Mouse (Mus musculus): ENCODE measurements at regions not wholly inside any gene's neighbourhood (a gene's known extent, or its start where the extent isn't known, plus 50 kb on each side); places are given as distances from the start of the nearest gene placed in this dataset.
"Not testable (repeated sequence)": the region's sequence is repeated elsewhere in the genome, so short reads cannot be mapped to it uniquely, and the experiment has no call there.

GRCm38 (mm10) chr17:61337094-61337493 lies 1544.0 kb downstream of the Efna5 start:
- DNase-seq (ENCODE audit: low spot score in 2 of 2): no peak

GRCm38 (mm10) chr17:61325401-61325800 lies 1555.7 kb downstream of the Efna5 start:
- DNase-seq (ENCODE audit: low spot score in 2 of 2): no peak

DNA sequence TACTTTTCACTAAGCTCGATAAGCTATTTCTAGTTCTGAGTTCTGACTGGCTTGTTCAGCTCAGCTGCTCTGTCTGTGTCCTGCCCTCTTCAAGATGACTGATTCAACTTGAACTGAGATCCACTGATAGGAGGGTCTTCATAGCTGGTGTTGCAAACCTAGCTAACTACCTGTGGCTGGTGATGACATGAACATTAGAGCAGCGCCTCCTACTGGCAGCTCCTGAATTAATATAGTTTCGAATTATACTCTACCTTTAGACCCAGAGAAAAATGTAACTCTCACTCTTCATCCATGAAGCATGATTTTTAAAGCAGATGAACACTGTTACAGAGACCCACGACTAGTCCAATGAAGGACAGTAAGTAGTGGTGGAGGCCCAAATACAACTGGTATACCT lies 1560.3 kb downstream of the Efna5 start:
- no peak for DNase-seq (ENCODE audit: low spot score in 2 of 2)

DNA sequence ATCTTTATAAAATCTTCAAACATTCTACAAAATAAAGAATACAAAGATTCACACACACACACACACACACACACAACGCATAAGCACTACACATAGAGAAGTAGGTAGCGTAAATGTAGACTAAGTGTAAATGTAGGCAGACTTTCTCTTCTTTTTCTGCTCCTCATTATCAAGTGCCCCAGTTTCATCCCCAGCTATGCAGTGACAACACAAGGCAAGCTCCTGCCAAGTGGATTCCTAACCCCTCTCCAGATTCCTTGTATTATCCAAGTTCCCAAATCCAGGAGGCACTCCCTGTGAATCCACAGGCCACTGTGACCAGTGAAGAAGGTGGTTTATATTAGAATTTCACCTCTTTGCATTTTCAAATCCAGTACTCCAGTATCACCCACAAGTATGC lies 1567.7 kb downstream of the Efna5 start:
- DNase-seq (ENCODE audit: low spot score in 2 of 2): no peak

- DNase-seq (ENCODE audit: low spot score in 2 of 2): no peak
Measured at GRCm38 (mm10) chr17:61311189-61311588, 1569.9 kb downstream of the Efna5 start.

DNA sequence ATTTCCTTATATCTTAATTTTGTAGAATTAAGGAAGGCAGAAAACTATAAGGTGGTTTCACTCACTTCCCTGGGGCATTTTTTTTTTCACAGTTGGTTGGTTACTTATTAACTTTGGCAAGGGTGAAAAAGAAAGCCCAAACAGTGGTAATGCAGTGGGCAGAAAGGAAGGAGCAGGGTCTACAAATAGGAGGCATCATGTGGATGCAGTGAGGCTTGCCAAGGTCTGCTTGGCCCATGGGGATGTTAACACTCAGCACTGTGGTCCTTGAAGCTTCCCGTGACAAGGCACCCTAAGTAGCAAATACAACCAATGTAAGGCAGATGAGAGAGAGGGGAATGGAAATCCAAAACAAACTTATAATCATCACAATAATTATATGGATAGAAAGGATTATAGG lies 1577.5 kb downstream of the Efna5 start:
- DNase-seq (ENCODE audit: low spot score in 2 of 2): no peak

GRCm38 (mm10) chr17:61301984-61302383 lies 1579.1 kb downstream of the Efna5 start:
- peak; percentile 16 to 23 for DNase-seq (ENCODE audit: low spot score in 2 of 2)

GRCm38 (mm10) chr17:61301171-61301570 lies 1579.9 kb downstream of the Efna5 start:
- DNase-seq (ENCODE audit: low spot score in 2 of 2): no peak

GRCm38 (mm10) chr17:61291129-61291528 lies 1590.0 kb downstream of the Efna5 start:
- DNase-seq (ENCODE audit: low spot score in 2 of 2): no peak

DNA sequence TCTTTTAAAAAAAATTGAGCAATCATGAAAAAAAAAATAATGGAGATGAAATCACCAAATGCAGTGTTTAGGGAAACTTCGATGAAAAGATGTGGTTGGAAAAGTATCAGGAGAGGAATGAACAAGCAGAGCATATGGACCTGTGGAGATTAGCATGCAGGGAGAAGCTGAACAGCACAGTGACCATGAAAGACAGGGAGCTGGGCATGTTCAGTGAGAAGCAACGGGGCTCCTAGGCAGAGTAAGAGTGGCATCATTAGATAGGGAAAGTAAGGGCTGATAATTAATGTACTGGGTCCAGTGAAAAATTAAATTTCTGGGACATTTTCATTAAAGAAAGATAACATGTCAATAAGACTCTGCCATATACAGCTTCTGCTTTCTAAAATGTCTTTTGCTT lies 1592.5 kb downstream of the Efna5 start:
- no peak for DNase-seq (ENCODE audit: low spot score in 2 of 2)

DNA sequence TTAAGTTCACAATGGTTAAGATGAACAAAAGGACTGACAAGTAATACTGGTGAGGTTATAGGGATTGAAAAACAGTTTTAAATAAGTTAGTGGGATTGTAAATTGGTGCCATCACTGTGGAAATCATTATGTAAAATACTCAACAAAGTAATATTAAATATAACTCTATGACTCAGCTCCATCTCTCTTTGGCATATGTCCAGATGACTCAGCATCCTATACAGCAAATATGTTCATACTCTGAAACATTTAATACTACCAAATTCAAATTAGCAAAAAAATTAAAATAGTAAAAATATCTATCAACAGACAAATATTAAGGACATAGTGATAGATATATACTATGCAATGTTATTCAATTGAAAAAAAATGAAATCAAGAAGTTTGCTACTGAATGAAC lies 1607.5 kb downstream of the Efna5 start:
- DNase-seq (ENCODE audit: low spot score in 2 of 2): no peak

DNA sequence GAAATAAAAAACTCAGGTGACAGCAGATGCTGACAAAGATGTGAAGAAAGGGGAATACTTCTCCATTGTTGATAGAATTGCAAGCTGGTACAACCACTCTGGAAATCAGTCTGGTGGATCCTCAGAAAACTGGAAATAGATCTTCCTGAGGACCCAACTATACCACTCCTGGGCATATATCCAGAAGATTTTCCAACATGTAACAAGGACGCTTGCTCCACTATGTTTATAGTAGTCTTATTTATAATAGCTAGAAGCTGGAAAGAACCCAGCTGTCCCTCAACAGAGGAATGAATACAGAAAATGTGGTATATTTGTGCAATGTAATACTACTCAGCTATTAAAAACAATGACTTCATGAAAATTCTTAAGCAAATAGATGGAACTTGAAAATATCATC lies 1624.6 kb downstream of the Efna5 start:
- not testable (repeated sequence) for DNase-seq (ENCODE audit: low spot score in 2 of 2)

DNA sequence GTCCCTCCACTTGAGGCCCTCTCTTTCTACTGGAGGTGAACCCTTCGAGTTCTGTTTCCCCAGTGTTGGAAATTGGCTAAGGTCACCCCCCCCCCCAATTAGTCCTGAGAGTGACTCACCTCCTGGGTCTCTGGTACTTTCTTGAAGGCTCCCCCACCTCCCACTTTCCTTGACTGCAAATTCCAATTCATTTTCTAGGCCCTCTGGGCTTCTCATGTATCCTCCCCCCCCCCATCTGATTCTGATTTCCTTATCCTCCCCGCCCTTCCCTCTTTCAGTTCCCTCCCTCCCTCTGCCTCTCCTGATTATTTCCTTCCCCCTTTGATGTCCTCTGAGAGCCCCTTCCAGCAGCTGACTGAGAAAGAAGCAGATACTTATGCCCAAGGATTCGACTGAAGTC lies 1632.7 kb downstream of the Efna5 start:
- no peak for DNase-seq (ENCODE audit: low spot score in 2 of 2)

GRCm38 (mm10) chr17:61217198-61217722 lies 1663.9 kb downstream of the Efna5 start:
- no peak for DNase-seq (ENCODE audit: low spot score in 2 of 2)

DNA sequence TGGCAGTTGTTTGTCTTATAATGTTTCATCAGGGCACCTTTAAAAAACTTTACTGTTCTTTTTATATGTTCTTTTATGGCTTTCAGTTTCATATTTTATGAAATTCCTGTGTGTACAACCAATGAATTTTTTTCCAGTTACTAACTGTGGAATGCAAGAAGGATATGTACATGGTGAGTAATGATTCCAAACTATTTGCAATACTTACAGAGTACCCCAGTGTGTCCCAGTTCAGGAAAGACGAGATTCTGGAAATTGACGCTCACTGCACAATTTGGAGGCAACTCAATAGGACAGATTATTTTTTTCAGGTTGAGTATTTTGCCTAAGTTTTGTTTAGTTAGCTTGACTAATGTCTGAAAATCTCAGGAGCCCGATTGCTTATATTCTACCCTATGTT lies 1676.8 kb downstream of the Efna5 start:
- DNase-seq (ENCODE audit: low spot score in 2 of 2): no peak

- not testable (repeated sequence) for DNase-seq (ENCODE audit: low spot score in 2 of 2)
Measured at GRCm38 (mm10) chr17:61187880-61188279, 1693.2 kb downstream of the Efna5 start.

DNA sequence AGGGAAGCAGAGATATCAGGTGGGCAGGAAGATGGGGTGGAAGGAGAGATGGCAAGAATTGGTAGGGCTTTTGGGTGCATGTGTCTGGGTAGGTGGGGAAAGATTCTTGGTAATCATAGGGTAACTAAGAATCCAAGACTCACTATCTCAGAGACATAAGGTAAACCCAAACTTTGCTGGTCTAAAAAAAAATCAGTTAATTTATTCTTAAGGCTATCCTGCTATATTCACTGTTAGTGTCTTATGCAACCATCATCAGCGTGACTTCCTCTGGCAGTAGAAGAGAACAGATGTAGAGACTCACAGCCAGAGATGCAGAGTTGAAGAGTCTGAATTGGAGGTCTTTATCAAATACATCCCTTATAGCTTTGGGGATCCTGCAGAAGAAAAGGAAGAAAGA lies 1704.5 kb downstream of the Efna5 start:
- DNase-seq (ENCODE audit: low spot score in 2 of 2): no peak

DNA sequence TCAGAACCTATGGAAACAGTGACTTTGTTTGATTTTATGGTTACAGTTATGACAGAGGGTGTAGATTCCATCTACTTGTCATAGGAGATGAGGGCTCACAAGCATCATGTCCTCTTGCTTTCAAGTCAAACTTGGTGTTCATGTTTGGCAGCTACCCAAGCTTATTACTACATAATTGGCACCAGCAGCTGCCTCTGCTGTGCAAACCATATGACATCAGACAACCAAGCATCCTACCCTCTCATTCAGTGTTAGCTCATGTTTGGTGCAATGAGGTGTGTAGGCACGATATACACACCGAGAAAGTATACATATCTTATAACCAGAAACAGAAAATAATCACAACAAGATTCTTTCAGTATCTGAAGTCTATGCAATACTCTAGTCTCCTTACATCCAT lies 1721.7 kb downstream of the Efna5 start:
- no peak for DNase-seq (ENCODE audit: low spot score in 2 of 2)

DNA sequence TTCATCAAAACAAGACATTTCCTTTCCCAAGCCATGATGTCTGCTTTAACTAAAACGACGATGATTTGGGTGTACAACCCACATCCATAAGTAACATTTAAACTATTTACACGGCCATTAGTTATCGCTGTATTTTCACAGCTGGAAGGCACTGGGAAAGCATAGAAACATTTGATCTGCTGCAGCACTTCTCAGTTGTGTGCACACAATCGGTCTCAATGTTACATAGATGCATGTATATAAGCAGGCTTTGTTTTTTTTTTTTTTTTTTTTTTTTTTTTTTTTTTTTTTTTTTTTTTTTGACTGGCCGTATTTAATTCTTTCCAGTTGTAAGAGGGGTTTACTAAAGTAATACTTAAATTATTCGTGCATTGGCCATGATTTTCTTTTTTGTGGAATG lies 1744.1 kb downstream of the Efna5 start:
- DNase-seq (ENCODE audit: low spot score in 2 of 2): no peak

GRCm38 (mm10) chr17:61127767-61128166 lies 1753.3 kb downstream of the Efna5 start:
- DNase-seq (ENCODE audit: low spot score in 2 of 2): no peak

DNA sequence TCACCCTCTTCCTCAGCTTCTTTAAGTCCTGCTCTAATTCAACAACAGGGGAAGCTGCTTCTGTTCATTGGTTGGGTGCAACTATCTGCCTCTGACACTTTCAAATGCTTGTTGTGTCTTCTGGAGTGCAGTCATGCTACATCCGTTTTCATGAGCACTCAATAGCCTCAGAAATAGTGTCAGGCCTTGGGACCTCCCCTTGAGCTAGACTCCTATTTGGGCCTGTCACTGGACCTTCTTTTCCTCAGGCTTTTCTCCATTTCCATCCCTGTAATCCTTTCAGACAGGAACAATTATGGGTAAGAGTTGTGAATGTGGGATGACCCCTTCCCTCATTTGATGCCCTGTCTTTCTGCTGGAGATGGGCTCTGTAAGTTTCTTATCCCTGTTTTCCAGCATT lies 1774.8 kb downstream of the Efna5 start:
- DNase-seq (ENCODE audit: low spot score in 2 of 2): no peak

DNA sequence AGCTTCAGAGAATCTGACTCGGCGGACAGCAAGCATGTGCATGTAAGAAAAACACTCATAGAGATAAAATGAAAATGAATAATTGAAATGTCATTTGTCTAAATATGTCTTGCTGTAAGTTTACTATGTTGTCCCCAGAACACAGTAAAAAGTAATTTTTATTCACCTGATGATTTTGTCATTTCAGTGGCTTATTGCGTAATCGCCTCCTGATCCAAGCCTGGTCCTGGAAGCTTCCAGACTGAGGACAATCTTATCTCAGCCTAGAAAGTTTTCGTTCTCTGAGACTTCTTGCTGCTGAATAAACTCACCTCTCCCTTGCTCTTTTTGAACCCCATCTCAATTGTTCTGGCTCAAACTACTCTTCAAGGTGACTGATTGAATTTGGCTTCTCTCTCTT lies 1820.7 kb downstream of the Efna5 start:
- DNase-seq (ENCODE audit: low spot score in 2 of 2): no peak

DNA sequence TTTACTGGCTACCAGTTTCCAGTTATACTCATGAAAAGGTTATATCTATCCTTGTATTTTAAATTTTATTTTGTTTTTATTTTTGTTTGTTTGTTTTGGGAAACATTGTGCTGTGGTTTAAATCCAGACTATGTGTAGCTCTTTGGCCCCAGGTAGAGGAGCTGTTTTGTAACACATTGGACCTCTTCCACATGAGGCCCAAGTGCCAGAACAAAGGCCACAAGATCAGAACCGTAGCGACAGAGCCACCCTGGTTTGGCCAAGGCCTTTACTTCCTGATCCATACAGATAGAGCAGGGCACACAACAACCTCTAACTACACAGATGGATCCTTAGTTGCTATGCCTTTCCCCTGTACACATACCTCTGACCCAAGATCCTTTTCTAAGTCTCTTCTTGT lies 1822.6 kb downstream of the Efna5 start:
- no peak for DNase-seq (ENCODE audit: low spot score in 2 of 2)

Data from layer of hippocampus, postnatal 10 days (tissue).